Mouse (Mus musculus) spleen, postnatal 0 days (tissue): ENCODE measurements around the gene Gm6588. TPM values are rescaled to one million over a fixed set of nuclear protein-coding genes. Genes with fewer than 3 reads are reported as not detected.

ENCODE experiments used
- polyA plus RNA-seq: library from polyadenylated mRNA; unstranded; fragments of >200 nt; fragmentation: Nextera tagmentation; extraction: Ambion mirVana; gene quantifications from 2 replicates; pipeline ENCODE4 v1.2.1, GENCODE M21; 2015

Gene Gm6588
- not detected in 2 replicates for polyA plus RNA-seq

GRCm38 (mm10) chr5:112448747-112449440 lies at the start of gene Gm6588:
Gene Gm6588 (plus strand): TSS chr5:112449426.

Other genes with a start within 250 kb of the Gm6588 start
- 1.6 and 2.0 TPM in 2 replicates for gene Cryba4, start 196.9 kb upstream of the Gm6588 start, polyA plus RNA-seq
- 0.47 and 1.6 TPM in 2 replicates for gene Crybb1, start 193.6 kb upstream of the Gm6588 start, polyA plus RNA-seq
- gene Tpst2, start 172.7 kb upstream of the Gm6588 start, polyA plus RNA-seq = 44.7 and 53.7 TPM in 2 replicates
- gene Tfip11, start 123.1 kb upstream of the Gm6588 start, polyA plus RNA-seq = 11.3 and 12.9 TPM in 2 replicates
- 16.9 and 20.9 TPM in 2 replicates for gene Srrd, start 106.4 kb upstream of the Gm6588 start, polyA plus RNA-seq
- 11.9 and 16.7 TPM in 2 replicates for gene Hps4, start 106.3 kb upstream of the Gm6588 start, polyA plus RNA-seq
- gene Gm6583, start 93.4 kb upstream of the Gm6588 start, polyA plus RNA-seq = 0.18 and 0.20 TPM in 2 replicates
- 0.17 and 0.29 TPM in 2 replicates for gene Asphd2, start 54.6 kb upstream of the Gm6588 start, polyA plus RNA-seq
- 0.12 and 0.16 TPM in 2 replicates for gene Sez6l, start 127.8 kb downstream of the Gm6588 start, polyA plus RNA-seq